Mouse (Mus musculus): Measurements from ENCODE around the gene Pik3c2b. TPM values are rescaled to one million over a fixed set of nuclear protein-coding genes. Genes with fewer than 3 reads are reported as not detected.

Gene Pik3c2b
- polyA plus RNA-seq (2012; rRNA removed) (0.76 and 0.83 TPM in 2 replicates), polyA plus RNA-seq (2014; fragmentation: Nextera tagmentation; extraction: Ambion mirVana) (0.48 and 0.75 TPM in 2 replicates)

- peak within 1 kb of the TSS; percentile 61 to 66 for H3K4me3 ChIP-seq (ENCODE audit: insufficient read depth in 1 of 2, low read depth in 2 of 2, low read length in 2 of 2)
- H3K9me3 ChIP-seq (ENCODE audit: control insufficient read depth, low read length), result no peaks in the 10 kb centered on the region
- peaks cover 28% of the 10 kb centered on the region for H3K27me3 ChIP-seq (ENCODE audit: control insufficient read depth, insufficient read depth, low read length)
- DNase-seq (ENCODE audit: low read depth in 3 of 3, low spot score in 3 of 3), result no peak
- H3K9ac ChIP-seq (replicated peaks), result peak within 1 kb of the TSS; percentile 58
- 7% methylated on average over 15 of the region's 15 CpGs for WGBS (ENCODE audit: insufficient replicate concordance)
- ATAC-seq (ENCODE audit: insufficient read depth), result no peak
- H3K36me3 ChIP-seq (replicated peaks; ENCODE audit: control insufficient read depth, insufficient read depth, low read depth), result no peaks in the 10 kb centered on the region
- H3K27ac ChIP-seq, result no peak within 1 kb of the TSS
- TF ChIP-seq CTCF (IDR thresholded peaks at IDR 0.05; ENCODE audit: low read depth) (no peak), EP300 (IDR thresholded peaks at IDR 0.05; ENCODE audit: low read depth) (no peak)
- H3K4me2 ChIP-seq (ENCODE audit: low read depth), result peak within 1 kb of the TSS; percentile 88
- 0 out of 4 replicates have a peak, but pooled peaks cover 0 to 4% of the 10 kb centered on the region in 2 experiments for H3K4me1 ChIP-seq (replicated peaks; ENCODE audit: control insufficient read depth in 2 of 2, insufficient read depth in 2 of 2, low read length in 1 of 2)
These were observed at the start of gene Pik3c2b for GRCm38 (mm10) chr1:133045011-133045860. Pik3c2b (plus strand) TSS chr1:133045667.

DNA sequence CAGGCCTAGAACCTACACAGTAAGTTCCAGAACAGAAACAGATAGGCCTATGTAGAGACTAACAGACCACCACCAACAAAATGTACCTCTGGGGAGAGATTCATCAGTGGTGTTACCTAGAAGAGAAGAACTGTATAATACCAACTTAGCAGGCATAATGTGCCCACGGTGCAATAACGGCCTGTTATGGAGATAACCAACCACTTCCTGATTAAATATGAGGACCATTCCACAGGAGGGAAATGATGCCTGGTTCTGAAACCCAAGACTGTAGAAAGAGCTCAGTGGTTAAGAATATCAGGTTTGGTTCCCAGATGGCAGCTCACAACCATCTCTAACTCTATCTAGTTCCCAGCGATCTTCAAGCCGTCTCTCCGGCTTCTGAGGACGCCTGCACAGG, 45.1 kb upstream of the Pik3c2b start:
- H3K4me3 ChIP-seq (ENCODE audit: insufficient read depth in 1 of 2, low read depth in 2 of 2, low read length in 2 of 2), result no peak overlapping the region
- peaks cover 68% of the 10 kb centered on the region for H3K36me3 ChIP-seq (replicated peaks; ENCODE audit: control insufficient read depth, insufficient read depth, low read depth)
- DNase-seq (ENCODE audit: low read depth in 3 of 3, low spot score in 3 of 3) (no peak), ATAC-seq (ENCODE audit: insufficient read depth) (no peak)
- no peak overlapping the region for H3K4me2 ChIP-seq (ENCODE audit: low read depth)
- H3K4me1 ChIP-seq (replicated peaks; ENCODE audit: control insufficient read depth in 2 of 2, insufficient read depth in 2 of 2, low read length in 1 of 2), result no peaks in the 10 kb centered on the region
- H3K9me3 ChIP-seq (ENCODE audit: control insufficient read depth, low read length), result no peaks in the 10 kb centered on the region
- no peaks in the 10 kb centered on the region for H3K27me3 ChIP-seq (ENCODE audit: control insufficient read depth, insufficient read depth, low read length)
- TF ChIP-seq CTCF (IDR thresholded peaks at IDR 0.05; ENCODE audit: low read depth), result no peak
- H3K27ac ChIP-seq, result no peak overlapping the region
- H3K9ac ChIP-seq (replicated peaks), result no peak overlapping the region
- 67% methylated on average over 6 of the region's 6 CpGs for WGBS (ENCODE audit: insufficient replicate concordance)

- no peaks in the 10 kb centered on the region for H3K27me3 ChIP-seq (ENCODE audit: control insufficient read depth, insufficient read depth, low read length)
- H3K9me3 ChIP-seq (ENCODE audit: control insufficient read depth, low read length), result no peaks in the 10 kb centered on the region
- H3K27ac ChIP-seq, result no peak overlapping the region
- H3K4me1 ChIP-seq (replicated peaks; ENCODE audit: control insufficient read depth in 2 of 2, insufficient read depth in 2 of 2, low read length in 1 of 2), result no peaks in the 10 kb centered on the region
- ATAC-seq (ENCODE audit: insufficient read depth) (no peak), DNase-seq (ENCODE audit: low read depth in 3 of 3, low spot score in 3 of 3) (no peak)
- H3K4me2 ChIP-seq (ENCODE audit: low read depth), result no peak overlapping the region
- WGBS (ENCODE audit: insufficient replicate concordance), result 74% methylated on average over 3 of the region's 3 CpGs
- no peak overlapping the region for H3K9ac ChIP-seq (replicated peaks)
- peaks cover 52% of the 10 kb centered on the region for H3K36me3 ChIP-seq (replicated peaks; ENCODE audit: control insufficient read depth, insufficient read depth, low read depth)
- no peak overlapping the region for H3K4me3 ChIP-seq (ENCODE audit: insufficient read depth in 1 of 2, low read depth in 2 of 2, low read length in 2 of 2)
- TF ChIP-seq EP300 (IDR thresholded peaks at IDR 0.05; ENCODE audit: low read depth) (no peak), CTCF (IDR thresholded peaks at IDR 0.05; ENCODE audit: low read depth) (no peak)
These were observed 38.9 kb upstream of the Pik3c2b start for GRCm38 (mm10) chr1:133006571-133006970.

DNA sequence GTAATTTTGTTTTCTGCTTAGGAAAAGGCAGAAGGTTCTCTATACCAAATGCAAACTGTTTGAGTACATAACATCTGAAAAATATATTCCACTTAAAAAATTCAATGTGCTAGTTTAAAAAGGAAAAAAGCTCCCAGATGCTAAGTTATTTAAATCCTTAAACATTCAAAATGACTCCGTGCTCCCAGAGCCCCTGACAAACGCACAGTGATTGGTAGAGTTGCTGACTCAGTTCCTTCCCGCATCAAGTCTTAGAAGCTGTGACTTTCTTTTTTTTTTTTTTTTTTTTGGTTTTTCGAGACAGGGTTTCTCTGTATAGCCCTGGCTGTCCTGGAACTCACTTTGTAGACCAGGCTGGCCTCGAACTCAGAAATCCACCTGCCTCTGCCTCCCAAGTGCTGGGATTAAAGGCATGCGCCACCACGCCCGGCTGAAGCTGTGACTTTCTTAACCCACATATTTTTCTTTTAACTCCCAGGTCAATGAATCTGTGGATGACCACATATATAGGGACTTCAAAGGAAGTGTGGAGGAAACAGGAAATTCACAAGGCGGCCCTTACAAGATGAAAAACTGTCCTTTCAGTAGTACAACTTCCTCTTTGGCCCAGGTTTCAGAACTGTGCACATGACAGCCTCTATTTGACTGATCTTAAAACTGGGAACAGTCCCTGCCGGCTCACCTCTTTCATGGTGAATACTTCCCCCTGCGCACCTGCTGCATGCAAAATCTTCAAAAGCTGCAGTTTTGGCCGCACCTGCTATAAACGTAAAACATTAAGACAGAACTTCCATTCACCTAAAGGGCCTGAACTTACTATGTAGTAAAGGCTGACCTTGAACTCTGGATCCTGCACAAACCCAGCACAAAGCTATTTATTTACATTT, 33.3 kb upstream of the Pik3c2b start:
- Histone ChIP-seq H3K9ac (replicated peaks) (no peak overlapping the region), H3K4me3 (ENCODE audit: insufficient read depth in 1 of 2, low read depth in 2 of 2, low read length in 2 of 2) (no peak overlapping the region), H3K4me2 (ENCODE audit: low read depth) (no peak overlapping the region), H3K9me3 (ENCODE audit: control insufficient read depth, low read length) (no peaks in the 10 kb centered on the region), H3K27me3 (ENCODE audit: control insufficient read depth, insufficient read depth, low read length) (no peaks in the 10 kb centered on the region), H3K36me3 (replicated peaks; ENCODE audit: control insufficient read depth, insufficient read depth, low read depth) (peaks cover 55% of the 10 kb centered on the region), H3K27ac (no peak overlapping the region), H3K4me1 (replicated peaks; ENCODE audit: control insufficient read depth in 2 of 2, insufficient read depth in 2 of 2, low read length in 1 of 2) (no peaks in the 10 kb centered on the region)
- no peak for ATAC-seq (ENCODE audit: insufficient read depth)
- DNase-seq (ENCODE audit: low read depth in 3 of 3, low spot score in 3 of 3), result no peak
- TF ChIP-seq EP300 (IDR thresholded peaks at IDR 0.05; ENCODE audit: low read depth), result no peak
- TF ChIP-seq CTCF (IDR thresholded peaks at IDR 0.05; ENCODE audit: low read depth), result no peak
- WGBS (ENCODE audit: insufficient replicate concordance), result 69% methylated on average over 11 of the region's 13 CpGs

DNA sequence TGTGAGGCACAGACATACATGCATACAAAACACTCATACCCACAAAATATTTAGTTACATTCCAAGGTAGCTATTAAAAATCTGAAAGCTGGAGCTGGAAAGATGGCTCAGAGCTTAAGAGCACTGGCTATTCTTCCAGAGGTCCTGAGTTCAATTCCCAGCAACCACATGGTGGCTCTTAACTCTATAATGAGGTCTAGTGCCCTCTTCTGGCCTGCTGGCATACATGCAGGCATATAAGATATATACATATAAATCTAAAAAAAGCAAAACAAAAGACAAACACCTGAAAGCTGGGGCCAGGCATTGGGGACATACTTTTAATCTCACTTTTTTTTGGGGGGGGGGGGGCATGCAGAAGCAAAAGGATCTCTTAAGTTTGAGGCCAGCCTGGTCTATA, 32.1 kb upstream of the Pik3c2b start:
- Histone ChIP-seq H3K4me3 (ENCODE audit: insufficient read depth in 1 of 2, low read depth in 2 of 2, low read length in 2 of 2) (no peak overlapping the region), H3K27ac (no peak overlapping the region), H3K36me3 (replicated peaks; ENCODE audit: control insufficient read depth, insufficient read depth, low read depth) (peaks cover 60% of the 10 kb centered on the region), H3K4me1 (replicated peaks; ENCODE audit: control insufficient read depth in 2 of 2, insufficient read depth in 2 of 2, low read length in 1 of 2) (no peaks in the 10 kb centered on the region), H3K9me3 (ENCODE audit: control insufficient read depth, low read length) (no peaks in the 10 kb centered on the region), H3K9ac (replicated peaks) (no peak overlapping the region), H3K4me2 (ENCODE audit: low read depth) (no peak overlapping the region), H3K27me3 (ENCODE audit: control insufficient read depth, insufficient read depth, low read length) (no peaks in the 10 kb centered on the region)
- DNase-seq (ENCODE audit: low read depth in 3 of 3, low spot score in 3 of 3), result no peak
- ATAC-seq (ENCODE audit: insufficient read depth), result no peak
- peak; percentile 38; the same call in 1 of the 2 replicates for TF ChIP-seq CTCF (IDR thresholded peaks at IDR 0.05; ENCODE audit: low read depth)
- TF ChIP-seq EP300 (IDR thresholded peaks at IDR 0.05; ENCODE audit: low read depth), result no peak
